Mouse (Mus musculus): ENCODE data around the gene Csta1. TPM values are rescaled to one million over a fixed set of nuclear protein-coding genes. Genes with fewer than 3 reads are reported as not detected.

Csta1 gene
- polyA plus RNA-seq (2012; rRNA removed) = not detected in 2 replicates

DNA sequence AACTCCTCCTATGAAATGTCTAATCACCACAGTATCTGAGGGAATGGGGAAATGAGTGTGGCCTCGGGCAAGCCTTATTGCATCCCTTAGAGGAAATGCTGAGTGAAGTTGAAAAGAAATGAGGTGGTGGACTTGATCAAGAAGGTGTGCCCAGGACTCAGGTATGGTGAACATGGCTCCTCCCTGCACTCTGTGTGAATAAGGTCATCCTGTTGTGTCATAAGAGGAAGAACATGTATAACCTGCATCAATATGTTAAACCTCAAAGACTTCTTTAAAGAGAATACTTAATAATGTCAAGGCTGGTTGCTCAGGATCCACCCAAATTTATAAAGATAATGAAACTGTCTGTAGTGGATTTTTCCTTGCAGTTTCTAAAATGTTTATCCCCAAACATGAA is at the start of gene Csta1:
Csta1 (minus strand) TSS at position 101 of the 400 bp plus-strand sequence.

DNA sequence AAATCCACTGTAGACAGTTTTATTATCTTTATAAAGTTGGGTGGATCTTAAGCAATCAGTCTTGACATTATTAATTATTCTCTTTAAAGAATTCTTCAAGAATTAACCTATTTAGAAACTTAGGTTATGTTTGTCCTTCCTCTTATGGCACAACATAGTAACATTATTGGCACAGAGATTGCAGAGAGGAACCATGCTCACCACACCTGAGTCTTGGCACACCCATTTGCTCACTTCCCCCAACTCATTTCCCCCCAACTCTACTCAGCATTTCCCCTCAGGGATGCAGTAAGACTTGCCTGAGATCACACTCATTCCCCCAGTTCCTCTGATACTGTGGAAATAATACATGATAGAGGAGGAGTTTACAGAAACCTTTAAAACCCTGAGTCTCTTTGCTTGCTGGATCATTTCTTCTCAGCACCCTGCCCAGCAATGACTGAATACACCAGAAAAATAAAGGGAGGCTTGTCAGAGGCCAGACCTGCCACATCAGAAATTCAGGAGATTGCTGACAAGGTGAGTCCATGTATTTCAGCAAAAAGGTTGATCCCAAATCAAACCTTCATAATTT is 25.4 kb upstream of the Csta1 start, which contains the start of gene Stfa2l1:
Stfa2l1 (plus strand) TSS at position 410 of the 574 bp plus-strand sequence.

DNA sequence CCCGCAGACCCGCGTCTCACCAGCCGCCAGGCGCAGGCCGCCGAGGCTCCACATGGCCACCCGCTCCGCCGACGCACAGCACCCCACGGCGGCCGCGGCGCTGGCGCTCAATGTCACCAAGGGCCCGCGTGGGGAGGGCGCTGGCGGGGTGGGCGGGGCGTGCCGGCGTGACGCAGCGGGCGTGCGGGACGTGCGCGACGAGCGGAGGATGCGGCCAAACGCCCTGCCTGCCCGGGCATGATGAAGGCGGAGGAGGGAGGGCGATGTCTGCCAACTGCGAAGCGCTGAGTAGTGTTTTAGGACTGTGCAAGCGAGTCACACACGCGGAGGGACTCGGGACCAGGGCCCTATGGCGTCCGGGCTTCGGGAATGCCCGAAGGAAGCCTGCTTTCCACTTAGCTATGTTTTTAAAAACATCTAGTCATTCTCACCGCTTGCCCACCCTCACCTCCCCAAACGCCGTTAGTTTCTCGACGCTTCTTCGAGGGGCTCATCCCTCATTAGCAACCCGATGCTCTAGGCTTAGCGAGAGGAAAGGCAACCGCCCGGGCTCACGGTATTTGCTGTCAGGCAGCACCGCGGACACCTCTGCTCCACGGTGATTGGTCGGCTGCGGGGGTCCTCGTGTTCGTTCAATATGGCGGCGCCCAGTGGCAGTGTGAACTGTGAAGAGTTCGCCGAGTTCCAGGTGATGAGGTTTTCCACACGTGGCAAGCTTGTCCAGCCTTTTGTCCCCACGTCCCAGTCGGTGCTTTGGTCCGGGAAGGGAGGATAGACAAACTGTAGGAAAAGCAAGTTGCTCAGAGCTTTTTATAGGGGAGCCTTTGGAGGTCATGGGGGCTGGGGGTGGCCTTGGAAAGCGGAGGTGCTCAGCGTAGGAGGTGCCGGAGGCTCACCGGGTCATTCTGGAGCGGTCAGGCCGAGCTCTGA is 59.3 kb downstream of the Csta1 start, which contains the start of the genes Fam162a and Ccdc58:
Fam162a (minus strand) TSS at position 145 of the 930 bp plus-strand sequence.
Ccdc58 (plus strand) TSS at position 236 of the 930 bp plus-strand sequence.

Other genes starting within 250 kb of the Csta1 start
- gene Parp9, start 192.8 kb downstream of the Csta1 start, polyA plus RNA-seq (2012; rRNA removed) = 5.8 and 7.4 TPM in 2 replicates
- 2.4 and 3.4 TPM in 2 replicates for gene Dtx3l, start 192.1 kb downstream of the Csta1 start, polyA plus RNA-seq (2012; rRNA removed)
- gene Kpna1, start 152.5 kb downstream of the Csta1 start, polyA plus RNA-seq (2012; rRNA removed) = 11.1 and 13.5 TPM in 2 replicates
- 2.2 and 2.3 TPM in 2 replicates for gene Wdr5b, start 90.1 kb downstream of the Csta1 start, polyA plus RNA-seq (2012; rRNA removed)
- gene Fam162a, start 59.6 kb downstream of the Csta1 start, polyA plus RNA-seq (2012; rRNA removed) = 77.8 TPM in 2 replicates
- 63.0 and 68.6 TPM in 2 replicates for gene Ccdc58, start 59.6 kb downstream of the Csta1 start, polyA plus RNA-seq (2012; rRNA removed)
- 29.8 and 44.8 TPM in 2 replicates for gene Stfa2l1, start 25.6 kb upstream of the Csta1 start, polyA plus RNA-seq (2012; rRNA removed)
- gene Gm5483, start 53.0 kb upstream of the Csta1 start, polyA plus RNA-seq (2012; rRNA removed) = 78.4 and 119 TPM in 2 replicates
- gene Gm5416, start 79.2 kb upstream of the Csta1 start, polyA plus RNA-seq (2012; rRNA removed) = 0.40 and 1.3 TPM in 2 replicates
- gene 2010005H15Rik, start 90.2 kb upstream of the Csta1 start, polyA plus RNA-seq (2012; rRNA removed) = 2.1 and 2.8 TPM in 2 replicates
- 108 and 154 TPM in 2 replicates for gene Stfa1, start 145.7 kb upstream of the Csta1 start, polyA plus RNA-seq (2012; rRNA removed)
- gene BC117090, start 203.1 kb upstream of the Csta1 start, polyA plus RNA-seq (2012; rRNA removed) = 0.25 and 0.39 TPM in 2 replicates
- 81.1 and 121 TPM in 2 replicates for gene BC100530, start 236.5 kb upstream of the Csta1 start, polyA plus RNA-seq (2012; rRNA removed)

All from liver, embryonic 14 days (tissue).